Mouse (Mus musculus): ENCODE results near the gene Ccdc187.

GRCm38 (mm10) chr2:26290133-26290532 lies 4.2 kb downstream of the Ccdc187 start:
- TF ChIP-seq POLR2A (IDR thresholded peaks at IDR 0.05; ENCODE audit: insufficient read depth, low read depth, low read length): no peak
- TF ChIP-seq CTCF (IDR thresholded peaks at IDR 0.05; ENCODE audit: insufficient read depth, low read depth, low read length): no peak

Data from olfactory bulb, adult 2 months (tissue).